Mouse (Mus musculus) C3H10T1/2 (cell line): ENCODE data around the gene Eif3m. TPM values are rescaled to one million over a fixed set of nuclear protein-coding genes. Genes with fewer than 3 reads are reported as not detected.

ENCODE experiments used
- polyA plus RNA-seq, 2 experiments: library from polyadenylated mRNA; unstranded; fragments of >200 nt; fragmentation: generic; extraction: Trizol; gene quantifications; one replicate each; pipeline ENCODE4 v1.2.1; 2012; ENCODE audit warnings: missing spikeins in 2 of 2

Gene Eif3m
- 10 to 100 TPM; 18.5 to 92.2 TPM for polyA plus RNA-seq

GRCm38 (mm10) chr2:105016967-105017287 is at the start of gene Eif3m:
Gene Eif3m, minus strand, starts transcription at chr2:105017080.

Other genes starting within 250 kb of the Eif3m start
- gene Qser1, start 200.3 kb downstream of the Eif3m start, polyA plus RNA-seq = 1 to 10 TPM in 1 of 2 experiments, under 1 TPM in 1; 0.21 to 2.1 TPM
- not detected for gene Prrg4, start 167.2 kb downstream of the Eif3m start, polyA plus RNA-seq
- under 1 TPM; 0.01 to 0.15 TPM for gene Ccdc73, start 149.3 kb downstream of the Eif3m start, polyA plus RNA-seq
- gene Gm11060, start 74.9 kb upstream of the Eif3m start, polyA plus RNA-seq = not detected
- gene Wt1, start 109.4 kb upstream of the Eif3m start, polyA plus RNA-seq = not detected
- not detected for gene Them7, start 207.2 kb upstream of the Eif3m start, polyA plus RNA-seq